Mouse (Mus musculus): ENCODE measurements around the gene Kng1.
"Not testable (repeated sequence)": the region's sequence is repeated elsewhere in the genome, so short reads cannot be mapped to it uniquely, and the experiment has no call there.

The Kng1 gene

DNA sequence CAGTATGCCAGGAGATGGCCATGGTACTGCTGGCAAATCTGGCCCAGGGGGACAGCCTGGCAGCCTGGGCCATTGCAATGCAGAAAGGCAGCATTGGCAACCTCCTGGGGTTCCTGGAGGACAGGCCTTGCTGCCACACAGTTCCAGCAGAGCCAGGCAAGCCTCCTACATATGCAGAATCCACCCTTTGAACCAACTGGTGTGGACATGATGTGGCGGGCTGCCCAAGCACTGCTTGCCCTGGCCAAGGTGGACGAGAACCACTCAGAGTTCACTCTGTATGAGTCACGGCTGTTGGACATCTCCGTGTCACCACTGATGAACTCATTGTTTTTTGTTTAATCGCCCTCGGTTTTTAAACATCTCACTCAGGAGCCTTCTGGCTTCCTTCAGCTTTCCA is 36.5 kb downstream of the Kng1 start:
- DNase-seq (ENCODE audit: low read depth): peak; percentile 43

DNA sequence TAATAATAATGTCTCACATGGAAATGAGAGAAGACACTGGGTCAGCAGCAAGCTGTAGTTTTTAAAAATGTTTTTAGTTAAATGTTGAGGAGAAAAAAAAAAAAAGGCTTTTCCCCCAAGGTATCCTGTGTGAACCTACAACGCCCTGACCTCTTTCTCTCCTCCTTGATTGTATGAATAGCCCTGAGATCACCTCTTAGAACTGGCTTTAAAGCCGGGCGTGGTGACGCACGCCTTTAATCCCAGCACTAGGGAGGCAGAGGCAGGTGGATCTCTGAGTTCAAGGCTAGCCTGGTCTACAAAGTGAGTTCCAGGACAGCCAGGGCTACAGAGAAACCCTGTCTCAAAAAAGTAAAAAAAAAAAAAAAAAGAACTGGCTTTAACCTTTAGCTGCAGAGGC is 37.9 kb downstream of the Kng1 start:
- DNase-seq (ENCODE audit: low read depth): not testable (repeated sequence)

DNA sequence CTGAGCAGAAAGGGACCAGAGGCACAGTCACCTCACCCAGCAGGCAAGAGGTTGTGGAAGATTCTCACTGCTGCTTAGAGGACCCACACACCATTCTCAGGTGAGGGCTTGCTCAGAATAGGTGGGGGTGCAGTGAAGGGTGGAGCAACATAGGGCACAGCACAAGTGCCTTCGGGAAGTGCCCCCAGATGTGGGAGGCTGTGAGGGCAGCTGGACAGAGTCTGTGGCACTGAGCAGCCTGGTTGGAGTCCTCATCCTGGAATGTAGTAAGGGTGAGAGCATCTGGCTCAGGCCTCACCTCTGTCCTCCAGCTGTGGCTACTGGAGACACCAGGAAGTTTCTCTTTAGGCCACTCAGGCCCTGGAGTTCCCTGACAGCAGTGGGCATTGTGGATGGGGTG is 39.2 kb downstream of the Kng1 start:
- not testable (repeated sequence) for DNase-seq (ENCODE audit: low read depth)

DNA sequence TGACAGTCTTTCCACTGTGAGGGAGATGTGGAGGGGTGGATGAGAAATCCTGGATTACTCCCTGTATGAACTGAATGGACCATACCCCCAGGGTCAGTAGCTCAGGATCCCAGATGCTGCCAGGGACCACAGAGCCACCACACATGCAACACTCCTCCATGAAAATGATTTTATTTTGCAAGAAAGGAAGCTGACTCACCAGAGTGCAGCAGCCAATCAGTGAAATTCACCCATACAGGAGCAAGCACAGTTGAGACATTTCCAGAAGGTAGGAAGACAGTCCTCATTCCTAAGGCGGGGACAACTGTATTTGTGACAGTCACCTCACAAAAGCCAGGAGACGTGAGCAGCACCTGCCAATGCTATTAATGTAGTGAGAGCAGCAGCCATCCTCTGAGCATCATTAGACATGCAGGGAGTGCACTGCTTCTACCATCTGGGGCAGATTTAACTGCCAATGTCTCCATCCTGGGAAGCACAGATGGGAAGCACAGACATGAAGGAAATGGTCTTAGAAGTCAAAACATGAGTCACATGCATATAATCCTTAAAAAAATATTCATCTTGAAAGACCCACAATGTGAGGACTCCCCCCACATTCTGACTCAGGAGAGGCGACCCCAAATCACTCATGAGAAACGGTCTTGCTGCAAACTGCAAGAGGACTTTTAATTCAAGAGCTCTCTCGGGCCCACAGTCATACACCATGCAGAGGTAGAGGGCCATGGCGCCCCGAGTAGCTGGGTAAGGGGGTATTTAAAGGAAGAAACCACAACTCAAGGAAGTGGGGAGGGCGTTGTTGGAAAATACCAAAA is 39.8 kb downstream of the Kng1 start:
- peak; percentile 14 for DNase-seq (ENCODE audit: low read depth)

DNA sequence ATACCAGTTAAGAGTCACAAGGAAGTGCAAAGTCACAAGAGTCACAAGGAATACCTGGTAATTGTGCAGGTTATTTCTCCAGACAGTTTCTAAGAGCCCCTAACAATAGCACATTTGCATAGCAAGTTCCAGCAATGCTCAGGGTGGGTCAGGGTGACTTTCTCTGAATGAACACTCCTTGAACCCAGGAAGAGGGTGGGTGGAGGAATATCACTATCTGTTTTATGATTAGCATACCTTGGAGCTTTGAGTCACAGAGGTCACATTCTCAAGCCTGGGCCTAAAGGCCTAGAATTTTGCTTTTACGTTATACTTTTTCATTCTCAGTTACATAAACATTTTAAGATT is 40.4 kb downstream of the Kng1 start:
- not testable (repeated sequence) for DNase-seq (ENCODE audit: low read depth)

DNA sequence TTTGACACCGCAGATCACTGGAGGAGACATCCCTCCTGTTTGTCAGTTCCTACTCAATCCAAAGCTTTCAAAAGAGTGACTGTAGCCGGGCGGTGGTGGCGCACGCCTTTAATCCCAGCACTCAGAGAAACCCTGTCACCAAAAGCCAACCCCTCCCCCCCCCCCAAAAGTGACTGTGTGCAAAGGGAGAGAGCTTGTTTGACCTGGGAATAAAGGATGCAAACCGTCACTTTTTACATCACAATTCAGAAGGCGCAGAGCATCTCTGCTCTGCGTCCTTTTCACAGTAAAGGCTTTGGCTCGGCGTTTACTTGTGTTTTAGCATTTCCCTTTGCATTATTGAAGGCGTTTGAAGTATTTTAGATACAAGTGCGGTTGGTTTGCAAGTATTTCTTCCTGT is 42.0 kb downstream of the Kng1 start:
- DNase-seq (ENCODE audit: low read depth): no peak

DNA sequence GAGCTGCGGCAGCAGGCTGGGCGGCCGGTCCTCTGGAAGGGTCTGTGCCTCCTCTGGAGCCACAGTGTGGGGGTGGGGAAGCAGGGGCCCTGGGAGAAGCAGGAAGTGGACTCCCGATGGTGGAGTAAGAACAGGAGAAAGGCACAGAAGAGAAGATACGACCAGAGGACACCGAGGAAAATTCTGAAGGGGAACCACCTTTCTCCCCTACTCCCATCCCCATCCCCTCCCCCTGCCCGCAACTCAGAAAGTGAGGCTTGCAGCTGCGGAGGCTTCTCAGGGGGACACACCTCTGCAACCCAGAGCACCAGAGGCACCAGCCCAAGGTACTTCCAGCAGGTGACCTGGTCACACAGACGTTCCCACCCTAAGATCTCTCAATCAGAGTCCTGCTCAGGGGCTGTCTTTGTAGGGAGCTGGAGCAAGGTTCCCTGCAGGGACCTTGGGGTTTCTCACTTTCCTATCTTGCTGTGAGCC is 42.5 kb downstream of the Kng1 start:
- no peak for DNase-seq (ENCODE audit: low read depth)

DNA sequence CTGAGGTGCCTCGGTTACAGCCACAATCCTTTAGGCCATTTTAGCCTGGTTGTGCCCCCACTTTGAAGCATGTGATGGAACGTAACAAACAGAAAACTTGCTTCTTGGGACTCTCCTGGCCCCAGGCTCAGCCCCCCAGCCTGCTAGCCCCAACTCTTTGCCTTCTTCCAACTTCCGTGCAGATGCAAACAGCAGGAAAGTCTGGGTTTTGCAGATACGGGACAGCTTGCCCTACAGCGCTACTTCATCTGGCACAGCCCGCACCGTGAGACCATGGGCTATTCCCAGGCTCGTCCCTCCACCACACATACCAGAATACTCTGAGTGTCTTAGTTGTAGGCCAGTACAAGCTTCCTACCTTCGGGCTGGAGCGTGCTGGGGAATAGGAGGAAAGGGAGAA is 42.9 kb downstream of the Kng1 start:
- DNase-seq (ENCODE audit: low read depth): no peak

DNA sequence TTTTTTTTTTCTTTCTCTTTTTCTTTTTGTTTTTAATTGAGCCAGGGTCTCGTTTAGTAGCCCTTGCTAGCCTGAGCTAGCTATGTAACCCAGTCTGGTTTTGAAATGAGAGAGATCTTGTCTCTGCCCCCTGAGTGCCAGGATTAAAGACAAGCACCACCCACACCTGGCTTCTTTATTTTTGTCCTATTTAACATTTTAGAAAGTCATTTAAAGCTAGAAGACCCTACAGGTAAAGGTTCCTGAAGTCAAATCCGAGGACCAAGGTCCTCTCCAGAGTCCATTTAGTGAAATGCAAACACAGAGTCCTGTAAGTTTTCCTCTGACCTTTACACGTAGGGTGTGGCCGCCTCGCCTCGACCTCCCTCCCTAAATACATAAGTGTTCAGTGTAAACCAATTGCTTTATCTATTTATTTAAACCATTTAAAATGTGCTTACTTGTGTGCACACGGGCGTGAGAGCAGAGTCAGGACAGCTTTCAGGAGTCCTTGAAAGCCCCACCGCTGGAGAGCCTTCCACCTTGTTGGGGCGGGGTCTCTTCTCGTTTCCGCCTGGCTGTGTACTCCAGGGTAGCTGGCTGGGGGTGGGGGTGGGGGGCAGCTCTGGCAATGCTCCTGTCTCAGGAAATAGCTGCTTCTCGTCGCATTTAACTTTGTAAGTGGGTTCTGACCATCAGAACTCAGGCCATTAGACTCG is 44.8 kb downstream of the Kng1 start:
- DNase-seq (ENCODE audit: low read depth): no peak

DNA sequence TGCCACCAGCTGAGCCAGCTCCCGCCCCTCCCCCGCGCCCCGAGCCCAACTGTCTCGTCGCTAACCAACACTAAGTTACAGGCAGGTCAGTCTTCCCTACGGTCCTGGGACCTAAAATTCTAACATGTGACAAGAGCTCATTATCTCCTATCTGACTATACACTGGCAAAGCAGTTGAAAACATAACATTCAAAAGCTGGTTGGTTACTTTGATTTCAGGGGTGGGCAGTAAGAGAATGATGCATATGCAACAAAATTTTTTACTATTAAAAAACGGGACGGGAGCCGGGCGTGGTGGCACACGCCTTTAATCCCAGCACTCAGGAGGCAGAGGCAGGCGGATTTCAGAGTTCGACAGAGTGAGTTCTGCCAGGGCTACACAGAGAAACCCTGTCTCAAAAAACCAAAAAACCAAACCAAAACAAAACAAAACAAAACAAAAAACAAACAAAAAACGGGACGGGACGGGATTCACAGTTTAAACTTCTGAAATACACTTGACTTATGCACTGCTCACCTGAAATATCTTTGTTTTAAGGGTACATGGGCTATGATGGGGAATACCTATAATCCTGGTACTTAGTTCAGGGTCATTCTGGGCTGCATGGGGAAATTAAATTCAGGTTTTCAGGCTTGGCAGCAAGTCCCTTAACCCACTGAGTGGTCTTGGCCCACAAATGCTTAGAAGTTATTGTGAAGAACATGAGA is 45.5 kb downstream of the Kng1 start:
- DNase-seq (ENCODE audit: low read depth): no peak

DNA sequence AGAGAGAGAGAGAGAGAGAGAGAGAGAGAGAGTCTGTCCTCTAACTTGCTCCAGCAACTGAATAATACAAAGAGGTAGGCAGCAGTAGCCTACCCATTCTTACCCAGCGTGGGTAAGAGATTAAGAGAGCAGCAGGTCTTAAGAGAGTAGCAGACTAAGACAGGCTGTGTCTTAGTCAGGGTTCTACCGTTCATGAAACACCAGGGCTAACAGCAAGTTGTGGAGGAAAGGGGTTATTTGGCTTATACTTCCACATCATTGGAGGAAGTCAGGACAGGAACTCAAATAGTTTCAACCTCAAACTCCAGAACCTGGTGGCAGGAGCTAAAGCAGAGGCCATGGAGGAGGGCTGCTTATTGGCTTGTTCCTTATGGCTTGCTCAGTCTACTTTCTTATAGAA is 46.2 kb downstream of the Kng1 start:
- no peak for DNase-seq (ENCODE audit: low read depth)

DNA sequence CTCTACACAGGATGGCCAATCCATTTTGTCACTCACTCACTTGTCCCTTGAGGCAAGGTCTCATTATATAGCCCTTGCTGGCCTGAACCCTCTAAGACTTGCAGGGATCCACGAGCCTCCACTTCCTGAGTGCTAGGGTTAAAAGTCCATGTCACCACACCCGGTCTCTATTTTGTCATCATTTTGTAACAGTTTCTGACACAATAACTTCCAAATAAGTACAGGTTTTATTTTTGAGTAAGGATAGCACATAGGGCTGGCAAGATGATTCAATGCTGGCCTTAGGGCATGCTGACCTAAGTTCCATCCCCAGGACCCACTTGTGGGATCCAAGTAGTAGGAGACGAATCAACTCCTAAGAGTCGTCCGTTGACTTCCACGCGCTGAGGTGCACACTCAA is 48.5 kb downstream of the Kng1 start:
- no peak for DNase-seq (ENCODE audit: low read depth)

DNA sequence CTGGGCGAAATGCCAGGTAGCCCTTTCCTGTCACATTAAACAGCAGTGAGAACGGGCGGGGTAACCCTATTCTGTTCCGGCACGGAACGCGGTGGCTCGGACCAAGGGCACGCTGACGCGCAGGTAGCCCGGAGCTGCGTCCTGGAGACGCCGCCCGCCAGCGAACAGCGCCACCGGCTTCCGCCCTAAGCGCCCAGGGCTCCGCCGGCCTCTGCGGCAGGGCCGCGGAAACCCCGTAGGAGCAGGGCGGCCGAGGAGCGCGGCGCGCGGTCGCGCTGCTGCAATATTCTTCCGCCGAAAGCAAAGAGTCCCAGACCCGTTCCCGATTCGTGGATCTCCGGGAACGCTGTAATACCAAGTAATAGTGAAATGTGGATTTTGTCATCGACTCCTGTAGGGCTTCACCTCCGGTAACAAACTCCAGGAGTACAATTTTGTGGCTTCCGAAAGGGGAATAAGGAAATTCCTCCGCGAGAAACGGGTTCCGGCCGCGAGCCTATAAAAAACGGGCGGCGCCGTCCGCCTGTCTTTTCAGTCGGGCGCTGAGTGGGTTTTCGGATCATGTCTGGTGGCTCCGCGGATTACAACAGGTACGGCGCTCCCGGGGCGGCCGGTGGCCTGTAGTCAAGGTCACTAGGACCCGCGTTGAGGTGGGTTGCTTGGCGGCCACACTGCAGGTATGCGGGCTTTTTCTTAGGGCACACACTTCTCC is 49.7 kb downstream of the Kng1 start, which contains the start of gene Eif4a2:
Gene Eif4a2 (plus strand): TSS at position 214 of the 712 bp plus-strand sequence.
- DNase-seq (ENCODE audit: low read depth): peak; percentile 96

DNA sequence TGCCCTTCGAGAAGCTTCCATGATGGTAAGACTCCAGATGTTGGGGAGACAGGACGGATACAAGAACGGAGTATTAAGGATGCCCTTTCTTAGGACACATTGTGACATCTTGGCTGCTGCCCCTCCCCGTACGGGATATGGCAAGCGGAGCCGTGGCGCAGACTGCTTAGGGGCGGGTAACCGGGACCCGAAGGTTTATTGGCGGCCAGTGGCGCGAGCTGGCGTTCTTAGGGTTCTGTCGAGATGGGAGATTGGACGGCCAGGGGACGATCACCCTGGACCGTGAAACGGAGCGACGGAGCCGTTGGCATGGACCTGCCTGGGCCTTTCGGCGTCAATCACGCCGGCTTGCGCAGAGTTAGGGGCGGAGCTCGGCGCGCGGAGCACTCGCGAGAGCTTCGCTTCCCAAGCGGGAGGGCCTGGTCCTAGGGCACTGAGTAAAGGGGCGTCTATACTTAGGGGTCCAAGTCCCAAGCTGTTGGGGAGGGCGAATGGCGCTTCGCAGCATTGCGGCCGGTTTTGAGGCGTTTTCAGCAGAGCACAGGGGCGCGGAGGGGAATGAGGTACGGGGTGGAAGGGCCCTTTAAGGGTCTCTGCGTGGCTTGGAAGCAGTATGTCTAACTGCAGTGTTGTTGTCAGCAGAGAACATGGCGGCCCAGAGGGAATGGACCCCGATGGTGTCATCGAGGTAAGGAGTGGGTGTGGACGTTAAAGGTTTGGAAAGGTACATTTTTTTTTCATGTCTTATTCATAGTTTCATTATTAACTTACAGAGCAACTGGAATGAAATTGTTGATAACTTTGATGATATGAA is 50.5 kb downstream of the Kng1 start:
- DNase-seq (ENCODE audit: low read depth): peak; percentile 92

DNA sequence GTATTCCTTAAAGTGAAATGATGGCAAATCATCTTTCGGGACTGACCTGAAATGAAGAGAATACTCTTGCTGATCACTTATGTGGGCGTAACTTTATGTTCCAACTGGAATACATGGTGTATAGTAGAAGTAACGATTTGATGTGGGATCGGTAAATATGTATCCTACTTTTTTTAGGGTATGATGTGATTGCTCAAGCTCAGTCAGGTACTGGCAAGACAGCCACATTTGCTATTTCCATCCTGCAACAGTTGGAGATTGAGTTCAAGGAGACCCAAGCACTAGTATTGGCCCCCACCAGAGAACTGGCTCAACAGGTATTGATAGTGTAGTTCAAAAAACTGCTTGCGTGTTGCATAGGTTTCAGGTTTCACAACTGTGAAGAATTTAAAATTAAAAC is 51.3 kb downstream of the Kng1 start:
- peak; percentile 20 for DNase-seq (ENCODE audit: low read depth)

DNA sequence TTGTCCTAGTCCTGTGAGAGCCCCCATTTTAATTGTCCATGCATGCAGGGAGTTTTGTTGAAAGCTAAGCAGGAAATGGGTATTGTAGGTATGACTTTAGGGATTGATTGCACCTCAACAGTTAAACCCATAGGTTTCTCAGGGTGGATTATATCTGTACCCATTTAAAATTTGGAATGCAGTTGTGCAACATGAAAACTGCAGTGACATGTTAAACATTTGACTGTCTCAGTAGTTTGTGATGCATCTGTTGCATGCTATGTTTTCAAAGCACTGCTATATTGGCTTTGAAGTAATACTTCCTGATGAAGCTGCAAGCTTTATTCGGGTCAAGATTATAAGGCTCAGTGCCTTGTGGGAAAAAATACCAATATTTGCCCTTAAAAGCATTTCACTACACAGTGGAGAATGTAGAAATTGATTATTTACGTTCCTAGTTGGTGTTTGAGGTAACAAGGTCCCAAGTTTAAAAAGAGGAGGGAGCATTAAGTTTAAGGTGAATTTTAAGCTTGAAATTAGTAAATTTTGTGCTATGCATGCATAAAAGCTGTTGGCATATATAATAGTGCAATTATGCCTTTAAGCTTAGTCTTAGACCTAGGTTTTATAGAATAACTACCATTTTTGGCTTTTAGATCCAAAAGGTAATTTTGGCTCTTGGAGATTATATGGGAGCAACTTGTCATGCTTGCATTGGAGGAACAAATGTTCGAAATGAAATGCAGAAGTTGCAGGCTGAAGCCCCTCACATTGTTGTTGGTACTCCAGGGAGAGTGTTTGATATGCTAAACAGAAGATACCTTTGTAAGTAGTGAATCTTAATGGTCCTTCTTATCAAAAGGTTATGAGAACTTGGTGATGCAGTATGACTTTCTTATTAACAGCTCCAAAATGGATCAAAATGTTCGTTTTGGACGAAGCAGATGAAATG is 52.0 kb downstream of the Kng1 start:
- peak; percentile 14 for DNase-seq (ENCODE audit: low read depth)

DNA sequence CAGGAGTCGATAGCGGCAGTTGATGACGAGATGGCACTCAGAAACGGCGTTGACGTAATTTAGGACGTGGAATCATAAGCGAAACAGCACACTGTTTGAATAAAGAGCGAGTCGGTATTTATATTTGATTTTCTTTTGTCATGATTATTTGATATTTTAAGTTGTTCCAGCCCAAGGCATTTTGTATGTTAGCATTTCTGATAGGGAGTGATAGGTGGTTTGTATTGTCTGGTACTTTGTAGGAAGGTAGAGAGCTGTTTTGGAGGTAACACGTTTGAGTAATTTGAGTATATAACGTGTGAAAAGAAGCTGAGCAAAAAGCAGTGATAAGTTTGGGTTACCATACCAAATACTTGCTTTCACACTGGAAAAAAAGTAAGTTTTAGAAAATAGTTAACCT is 54.7 kb downstream of the Kng1 start:
- no peak for DNase-seq (ENCODE audit: low read depth)

DNA sequence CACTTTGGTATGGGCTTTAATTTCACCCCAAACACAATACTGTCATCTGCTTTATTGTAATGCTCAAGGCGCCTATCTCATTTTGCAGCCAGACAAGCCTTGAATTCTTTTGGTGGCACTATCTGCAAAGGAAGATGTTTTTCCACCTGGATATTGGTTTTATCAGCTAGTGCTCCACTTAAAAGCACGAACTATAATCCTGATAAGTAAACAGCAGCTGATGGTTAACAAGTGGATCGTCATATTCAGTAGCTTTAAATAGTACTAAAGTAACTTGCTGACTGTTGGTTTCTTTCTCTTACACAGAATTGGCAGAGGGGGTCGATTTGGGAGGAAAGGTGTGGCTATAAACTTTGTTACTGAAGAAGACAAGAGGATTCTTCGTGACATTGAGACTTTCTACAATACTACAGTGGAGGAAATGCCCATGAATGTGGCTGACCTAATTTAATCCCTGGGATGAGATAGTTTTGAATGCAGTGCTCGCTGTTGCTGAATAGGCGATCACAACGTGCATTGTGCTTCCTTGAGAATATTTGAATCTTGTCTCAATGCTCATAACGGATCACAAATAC is 55.3 kb downstream of the Kng1 start:
- DNase-seq (ENCODE audit: low read depth): no peak

DNA sequence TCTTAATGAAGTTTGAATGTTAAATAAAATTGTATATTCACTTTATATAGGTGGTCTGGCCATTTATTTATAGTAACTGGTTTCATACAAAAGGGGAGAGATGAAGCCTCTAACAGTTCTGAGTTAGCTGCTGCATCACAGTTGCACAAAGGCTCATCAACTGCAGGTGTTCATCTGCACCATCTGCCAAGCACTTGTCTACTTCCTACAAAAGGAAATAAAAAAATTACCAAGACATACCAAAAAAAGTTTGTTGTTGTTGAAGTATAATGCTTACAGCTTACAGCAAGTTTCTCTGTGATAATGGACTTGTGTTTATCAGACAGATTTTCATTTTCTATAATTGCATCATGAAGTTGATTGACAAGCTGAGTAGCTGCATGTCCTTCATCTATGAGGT is 56.2 kb downstream of the Kng1 start:
- DNase-seq (ENCODE audit: low read depth): no peak

Measured in NIH3T3 (cell line).